ENCODE assay signal across 23 mouse cellular contexts in the genomic region with DNA sequence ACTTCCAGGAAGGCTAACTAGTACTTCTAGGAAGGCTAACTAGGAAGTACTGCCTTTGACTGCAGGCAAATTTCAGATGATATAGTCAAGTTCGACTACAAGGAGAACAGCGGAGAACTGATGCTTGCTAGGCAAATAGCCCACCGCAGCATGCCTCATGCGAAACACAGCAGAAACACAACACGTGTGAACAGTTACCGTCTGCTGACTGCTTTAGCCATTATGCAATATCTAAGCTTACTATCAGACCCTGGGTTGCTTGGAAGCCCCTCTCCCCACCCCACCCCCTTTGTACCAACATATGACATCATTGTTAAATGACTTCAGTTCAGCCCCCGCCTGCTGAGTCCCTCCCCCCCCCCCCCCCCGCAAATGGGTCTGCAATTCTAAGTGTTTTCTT.
DNase-seq lines count a peak whose midpoint lies in the region; ATAC-seq and TF ChIP-seq lines count a peak whose summit lies in the region.
"Had no signal": no experiment of that assay in that cellular context is flagged by ENCODE, and none has a peak within 500 bp of the region (broad histone marks: within the 10 kb centered on the region; RNA-seq: fewer than 3 reads in every experiment).

No protein-coding gene starts in this region.

- H3K4me1 ChIP-seq in heart, adult 2 months (ENCODE audit: control insufficient read depth, insufficient read depth, low read length): peaks cover 25% of the 10 kb centered on the region
- H3K4me1 ChIP-seq in intestine, embryonic 14.5 days (replicated peaks; ENCODE audit: control insufficient read depth, insufficient read depth, low read length): peaks cover 27% of the 10 kb centered on the region
- H3K4me1 ChIP-seq in intestine, embryonic 15.5 days (replicated peaks): peaks cover 9% of the 10 kb centered on the region
- peaks cover 28% of the 10 kb centered on the region for H3K4me1 ChIP-seq in embryonic facial prominence, embryonic 14.5 days (ENCODE audit: control insufficient read depth, insufficient read depth, low read length)
- H3K4me1 ChIP-seq in limb, embryonic 14.5 days (ENCODE audit: control insufficient read depth, insufficient read depth, low read length): peaks cover 41% of the 10 kb centered on the region
- H3K4me1 ChIP-seq: forebrain, embryonic 13.5 days; hindbrain, embryonic 15.5 days; midbrain, embryonic 13.5 days had no signal

- no peak for TF ChIP-seq CTCF in heart, adult 2 months (IDR thresholded peaks at IDR 0.05)

- WGBS in heart, adult 2 months: 76% methylated on average over 8 of the region's 8 CpGs
- WGBS in intestine, embryonic 14.5 days: 76% methylated on average over 8 of the region's 8 CpGs
- WGBS in intestine, embryonic 15.5 days: 72% methylated on average over 8 of the region's 8 CpGs
- 70% methylated on average over 8 of the region's 8 CpGs for WGBS in embryonic facial prominence, embryonic 14.5 days
- WGBS in limb, embryonic 14.5 days: 43% methylated on average over 8 of the region's 8 CpGs

- no peaks in the 10 kb centered on the region for H3K79me2 ChIP-seq in heart, adult 2 months (replicated peaks; ENCODE audit: control insufficient read depth, insufficient read depth, low read length)

- H3K9me3 ChIP-seq in intestine, embryonic 14.5 days (ENCODE audit: control insufficient read depth, low read length): no peaks in the 10 kb centered on the region
- no peaks in the 10 kb centered on the region for H3K9me3 ChIP-seq in intestine, embryonic 15.5 days
- H3K9me3 ChIP-seq in embryonic facial prominence, embryonic 14.5 days (ENCODE audit: control insufficient read depth, low read length): no peaks in the 10 kb centered on the region
- no peaks in the 10 kb centered on the region for H3K9me3 ChIP-seq in limb, embryonic 14.5 days (ENCODE audit: control insufficient read depth, low read length)
- H3K9me3 ChIP-seq: forebrain, embryonic 13.5 days; hindbrain, embryonic 15.5 days; midbrain, embryonic 13.5 days; stomach, embryonic 15.5 days had no signal

- no peak for TF ChIP-seq EP300 in heart, adult 2 months (IDR thresholded peaks at IDR 0.05; ENCODE audit: insufficient read depth, low read depth, low read length)

- ATAC-seq in intestine, embryonic 14.5 days (replicated peaks; ENCODE audit: low FRiP score, low TSS enrichment, low read depth): no peak
- ATAC-seq in intestine, embryonic 15.5 days: no peak
- ATAC-seq in embryonic facial prominence, embryonic 14.5 days (ENCODE audit: low read depth): no peak; the same call in 1 of the 2 replicates
- peak; percentile 64; the same call in 1 of the 2 replicates for ATAC-seq in limb, embryonic 14.5 days (ENCODE audit: low FRiP score, low read depth)
- ATAC-seq: forebrain, embryonic 13.5 days; intestine, embryonic 16.5 days; liver, postnatal 0 days; midbrain, embryonic 13.5 days had no signal

- H3K9ac ChIP-seq in heart, adult 2 months (ENCODE audit: low read depth, low read length): no peak overlapping the region
- no peak overlapping the region for H3K9ac ChIP-seq in intestine, embryonic 14.5 days (ENCODE audit: low read length)
- no peak overlapping the region for H3K9ac ChIP-seq in intestine, embryonic 15.5 days
- no peak overlapping the region for H3K9ac ChIP-seq in embryonic facial prominence, embryonic 14.5 days (ENCODE audit: low read depth, low read length)
- H3K9ac ChIP-seq in limb, embryonic 14.5 days (ENCODE audit: low read depth, low read length, severe bottlenecking): no peak overlapping the region
- H3K9ac ChIP-seq: forebrain, embryonic 13.5 days; hindbrain, embryonic 15.5 days; liver, postnatal 0 days; midbrain, embryonic 13.5 days; stomach, embryonic 15.5 days had no signal

- TF ChIP-seq POLR2A in heart, adult 2 months (IDR thresholded peaks at IDR 0.05; ENCODE audit: insufficient read depth, low read depth, low read length): no peak
- no peak for TF ChIP-seq POLR2A in limb, embryonic 14.5 days (IDR thresholded peaks at IDR 0.05; ENCODE audit: borderline replicate concordance, extremely low read depth, insufficient read depth, insufficient read length)

- H3K4me2 ChIP-seq in intestine, embryonic 14.5 days (ENCODE audit: low read length): no peak overlapping the region
- H3K4me2 ChIP-seq in intestine, embryonic 15.5 days (replicated peaks): no peak overlapping the region
- no peak overlapping the region for H3K4me2 ChIP-seq in embryonic facial prominence, embryonic 14.5 days (ENCODE audit: low read depth, low read length)
- H3K4me2 ChIP-seq in limb, embryonic 14.5 days (replicated peaks; ENCODE audit: low read depth, low read length, severe bottlenecking): no peak overlapping the region
- H3K4me2 ChIP-seq: forebrain, embryonic 13.5 days; hindbrain, embryonic 15.5 days; midbrain, embryonic 13.5 days; stomach, embryonic 15.5 days had no signal

- intact Hi-C loops in heart, adult 2 months (cut with DNase I): no loop called here

- no peak for DNase-seq in heart, adult 2 months
- no peak for DNase-seq in heart, adult 9 months (ENCODE audit: low spot score in 2 of 2)
- DNase-seq in intestine, embryonic 14.5 days (ENCODE audit: low spot score): no peak
- peak; percentile 61 for DNase-seq in embryonic facial prominence, embryonic 14.5 days (ENCODE audit: low spot score)
- DNase-seq in limb, embryonic 14.5 days (ENCODE audit: low spot score): no peak
- no peak for DNase-seq in spleen, postnatal 10 days (ENCODE audit: low spot score in 2 of 2)
- DNase-seq in neural tube, embryonic 10.5 days (ENCODE audit: extremely low spot score, low spot score): no peak
- DNase-seq: adrenal gland, postnatal 36 days; cerebellum, adult 9-11 months; gastrocnemius, postnatal 10 days; kidney, adult 9 months; kidney, postnatal 14 days; liver, postnatal 0 days; right cerebral cortex, postnatal 14 days; thymus, adult 2 months; thymus, postnatal 4 days had no signal

- peak overlapping the region; percentile 93 for H3K27ac ChIP-seq in heart, adult 2 months
- 0 out of 2 replicates have a peak overlapping the region, but pooled peaks have one; percentile 91 for H3K27ac ChIP-seq in intestine, embryonic 14.5 days (ENCODE audit: low read depth)
- no peak overlapping the region for H3K27ac ChIP-seq in intestine, embryonic 15.5 days
- peak overlapping the region; percentile 58; the same call in 1 of the 2 replicates for H3K27ac ChIP-seq in embryonic facial prominence, embryonic 14.5 days (replicated peaks; ENCODE audit: low read depth, low read length)
- H3K27ac ChIP-seq in limb, embryonic 14.5 days (replicated peaks; ENCODE audit: low read depth, low read length): peak overlapping the region; percentile 41; the same call in 1 of the 2 replicates
- H3K27ac ChIP-seq: forebrain, embryonic 13.5 days; hindbrain, embryonic 15.5 days; midbrain, embryonic 13.5 days had no signal

- H3K4me3 ChIP-seq in heart, adult 2 months: no peak overlapping the region
- no peak overlapping the region for H3K4me3 ChIP-seq in intestine, embryonic 14.5 days (ENCODE audit: low read depth, low read length)
- no peak overlapping the region for H3K4me3 ChIP-seq in intestine, embryonic 15.5 days (replicated peaks)
- H3K4me3 ChIP-seq in embryonic facial prominence, embryonic 14.5 days (ENCODE audit: low read depth, low read length): no peak overlapping the region
- H3K4me3 ChIP-seq in limb, embryonic 14.5 days (replicated peaks; ENCODE audit: low read length): no peak overlapping the region
- H3K4me3 ChIP-seq: forebrain, embryonic 13.5 days; hindbrain, embryonic 15.5 days; megakaryocyte, embryonic 14.5 days; midbrain, embryonic 13.5 days; stomach, embryonic 15.5 days had no signal

- H3K36me3 ChIP-seq in heart, adult 2 months (ENCODE audit: control insufficient read depth, insufficient read depth, low read length): peaks cover 8% of the 10 kb centered on the region
- no peaks in the 10 kb centered on the region for H3K36me3 ChIP-seq in intestine, embryonic 14.5 days (ENCODE audit: control insufficient read depth, insufficient read depth, low read length)
- no peaks in the 10 kb centered on the region for H3K36me3 ChIP-seq in intestine, embryonic 15.5 days
- H3K36me3 ChIP-seq in embryonic facial prominence, embryonic 14.5 days (ENCODE audit: control insufficient read depth, insufficient read depth, low read length): no peaks in the 10 kb centered on the region
- no peaks in the 10 kb centered on the region for H3K36me3 ChIP-seq in limb, embryonic 14.5 days (ENCODE audit: control insufficient read depth, insufficient read depth, low read length)
- H3K36me3 ChIP-seq: hindbrain, embryonic 15.5 days; midbrain, embryonic 13.5 days; stomach, embryonic 15.5 days had no signal

- H3K27me3 ChIP-seq in heart, adult 2 months (ENCODE audit: control insufficient read depth, insufficient read depth, low read length): no peaks in the 10 kb centered on the region
- H3K27me3 ChIP-seq in intestine, embryonic 14.5 days (replicated peaks; ENCODE audit: control insufficient read depth, insufficient read depth, low read length): no peaks in the 10 kb centered on the region
- H3K27me3 ChIP-seq in intestine, embryonic 15.5 days (replicated peaks): no peaks in the 10 kb centered on the region
- H3K27me3 ChIP-seq in embryonic facial prominence, embryonic 14.5 days (replicated peaks; ENCODE audit: control insufficient read depth, insufficient read depth, low read length): no peaks in the 10 kb centered on the region
- no peaks in the 10 kb centered on the region for H3K27me3 ChIP-seq in limb, embryonic 14.5 days (ENCODE audit: control insufficient read depth, insufficient read depth, low read length)
- H3K27me3 ChIP-seq: forebrain, embryonic 13.5 days; hindbrain, embryonic 15.5 days; midbrain, embryonic 13.5 days; stomach, embryonic 15.5 days had no signal
